Mouse (Mus musculus): ENCODE measurements at regions not wholly inside any gene's neighbourhood (a gene's known extent, or its start where the extent isn't known, plus 50 kb on each side); places are given as distances from the start of the nearest gene placed in this dataset.

GRCm38 (mm10) chr13:84345791-84346511 is 123.9 kb downstream of the Tmem161b start:
- DNase-seq (ENCODE audit: low read depth, low spot score), result no peak

- no peak for DNase-seq (ENCODE audit: low read depth, low spot score)
These were observed 124.5 kb downstream of the Tmem161b start for GRCm38 (mm10) chr13:84346569-84346968.

GRCm38 (mm10) chr13:84347181-84347913 is 125.3 kb downstream of the Tmem161b start:
- no peak for DNase-seq (ENCODE audit: low read depth, low spot score)

GRCm38 (mm10) chr13:84347914-84348700 is 126.0 kb downstream of the Tmem161b start:
- DNase-seq (ENCODE audit: low read depth, low spot score), result peak; percentile 77

GRCm38 (mm10) chr13:84348701-84348975 is 126.5 kb downstream of the Tmem161b start:
- no peak for DNase-seq (ENCODE audit: low read depth, low spot score)

- DNase-seq (ENCODE audit: low read depth, low spot score), result peak; percentile 37
These were observed 127.1 kb downstream of the Tmem161b start for GRCm38 (mm10) chr13:84349001-84349720.

- DNase-seq (ENCODE audit: low read depth, low spot score), result no peak
These were observed 127.6 kb downstream of the Tmem161b start for GRCm38 (mm10) chr13:84349721-84350040.

- DNase-seq (ENCODE audit: low read depth, low spot score), result no peak
These were observed 128.7 kb downstream of the Tmem161b start for GRCm38 (mm10) chr13:84350791-84351190.

- no peak for DNase-seq (ENCODE audit: low read depth, low spot score)
These were observed 134.4 kb downstream of the Tmem161b start for GRCm38 (mm10) chr13:84356455-84356854.

GRCm38 (mm10) chr13:84360536-84360935 is 138.4 kb downstream of the Tmem161b start:
- DNase-seq (ENCODE audit: low read depth, low spot score), result no peak

- DNase-seq (ENCODE audit: low read depth, low spot score), result peak; percentile 16
These were observed 142.0 kb downstream of the Tmem161b start for GRCm38 (mm10) chr13:84364069-84364468.

GRCm38 (mm10) chr13:84365503-84365902 is 143.4 kb downstream of the Tmem161b start:
- no peak for DNase-seq (ENCODE audit: low read depth, low spot score)

- no peak for DNase-seq (ENCODE audit: low read depth, low spot score)
These were observed 143.9 kb downstream of the Tmem161b start for GRCm38 (mm10) chr13:84366017-84366416.

- DNase-seq (ENCODE audit: low read depth, low spot score), result no peak
These were observed 144.7 kb downstream of the Tmem161b start for GRCm38 (mm10) chr13:84366839-84367238.

GRCm38 (mm10) chr13:84368225-84368624 is 146.1 kb downstream of the Tmem161b start:
- no peak for DNase-seq (ENCODE audit: low read depth, low spot score)

GRCm38 (mm10) chr13:84374711-84375257 is 152.7 kb downstream of the Tmem161b start:
- no peak for DNase-seq (ENCODE audit: low read depth, low spot score)

GRCm38 (mm10) chr13:84375941-84376340 is 153.8 kb downstream of the Tmem161b start:
- DNase-seq (ENCODE audit: low read depth, low spot score), result no peak

GRCm38 (mm10) chr13:84378553-84379332 is 156.6 kb downstream of the Tmem161b start:
- DNase-seq (ENCODE audit: low read depth, low spot score), result peak; percentile 6

- DNase-seq (ENCODE audit: low read depth, low spot score), result no peak
These were observed 169.5 kb downstream of the Tmem161b start for GRCm38 (mm10) chr13:84391554-84391953.

- no peak for DNase-seq (ENCODE audit: low read depth, low spot score)
These were observed 176.6 kb downstream of the Tmem161b start for GRCm38 (mm10) chr13:84398476-84399344.

Measured in CD4-positive, CD25-positive, alpha-beta regulatory T cell, adult 2 months (primary cell).